Mouse (Mus musculus) inflammation-experienced regulatory T-cells, adult 6 months (primary cell): ENCODE measurements around the gene Synj2. TPM values are rescaled to one million over a fixed set of nuclear protein-coding genes. Genes with fewer than 3 reads are reported as not detected.
A peak's percentile ranks its signal among the peaks of the same experiment; 100 is the strongest.

Experiments used
- ATAC-seq: one replicate; pipeline ENCODE4 v1.8.0; 2017
- polyA plus RNA-seq, 3 experiments: library from polyadenylated mRNA; unstranded; fragments of 100-300 nt; shearing (Covaris generic); gene quantifications; one replicate each; pipeline ENCODE4 v1.2.1; 2017

Gene Synj2
- 10 to 100 TPM; 11.8 to 16.8 (median 16.3) TPM for polyA plus RNA-seq

DNA sequence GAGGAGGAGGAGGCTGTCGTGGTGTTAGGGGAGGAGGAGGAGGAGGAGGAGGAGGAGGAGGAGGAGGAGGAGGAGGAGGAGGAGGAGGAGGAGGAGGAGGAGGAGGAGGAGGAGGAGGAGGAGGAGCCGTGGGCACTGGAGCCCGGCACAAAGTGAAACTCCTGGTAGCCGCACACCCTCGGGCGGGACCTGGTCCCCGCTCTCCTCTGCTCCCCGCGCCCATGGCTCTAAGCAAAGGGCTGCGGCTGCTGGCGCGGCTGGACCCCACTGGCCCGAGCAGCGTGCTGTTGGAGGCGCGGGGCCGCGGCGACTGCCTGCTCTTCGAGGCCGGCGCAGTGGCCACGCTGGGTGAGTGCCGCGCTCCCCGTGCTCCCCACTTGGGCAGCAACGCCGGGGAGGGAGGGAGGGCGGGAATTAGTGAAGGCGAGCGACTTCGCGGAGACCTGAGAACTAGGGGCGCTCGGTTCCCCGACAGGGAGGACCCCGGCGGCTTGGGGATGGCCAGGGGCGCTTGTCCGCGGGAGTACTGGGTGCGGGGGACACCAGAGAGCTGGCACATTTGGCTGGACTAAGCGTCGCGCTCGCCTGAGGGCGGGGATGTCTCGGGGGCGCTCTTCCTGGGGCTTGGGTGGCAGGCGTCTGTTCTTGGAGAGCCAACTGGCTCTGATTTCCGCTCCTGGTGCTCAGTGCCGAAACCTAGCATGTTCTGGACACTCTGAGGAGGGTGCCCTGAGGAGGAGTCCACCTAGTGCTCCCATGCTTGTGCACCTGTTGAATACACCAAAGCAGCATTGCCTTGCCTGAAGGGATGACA lies at the start of gene Synj2:
Gene Synj2, plus strand, starts transcription at position 51 of the 814 bp plus-strand sequence.
- peak; percentile 63 for ATAC-seq

GRCm38 (mm10) chr17:5891933-5892683 lies 49.0 kb upstream of the Synj2 start:
- ATAC-seq, result no peak

DNA sequence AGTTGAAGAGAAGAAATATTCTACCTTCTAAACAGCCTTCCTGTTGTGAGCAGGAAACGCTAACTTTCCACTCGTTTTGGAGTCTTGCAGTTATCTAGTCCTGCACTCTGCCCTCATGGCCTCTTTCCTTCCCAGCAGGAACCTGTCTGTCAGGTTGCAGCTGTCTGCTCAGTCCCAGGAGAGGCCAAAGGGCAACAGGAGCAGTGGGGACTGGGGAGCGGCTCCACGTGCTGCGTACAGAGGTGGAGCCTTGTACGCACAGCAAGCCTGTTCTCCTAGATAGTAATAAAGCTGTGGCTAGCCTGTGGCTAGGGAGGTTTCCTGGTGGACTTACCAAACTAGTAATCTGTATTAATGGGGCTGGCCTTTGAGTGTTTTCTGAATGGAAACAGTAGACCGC lies 48.0 kb upstream of the Synj2 start:
- ATAC-seq, result no peak

- ATAC-seq, result no peak
Observed at GRCm38 (mm10) chr17:5893574-5894148, 47.4 kb upstream of the Synj2 start.

- no peak for ATAC-seq
Observed at GRCm38 (mm10) chr17:5896066-5896465, 45.0 kb upstream of the Synj2 start.

GRCm38 (mm10) chr17:5896607-5897006 lies 44.5 kb upstream of the Synj2 start:
- no peak for ATAC-seq

- no peak for ATAC-seq
Observed at GRCm38 (mm10) chr17:5897326-5898200, 43.5 kb upstream of the Synj2 start.

GRCm38 (mm10) chr17:5899251-5899650 lies 41.8 kb upstream of the Synj2 start:
- ATAC-seq, result no peak

- no peak for ATAC-seq
Observed at GRCm38 (mm10) chr17:5901381-5901780, 39.7 kb upstream of the Synj2 start.

- ATAC-seq, result no peak
Observed at GRCm38 (mm10) chr17:5903630-5904301, 37.3 kb upstream of the Synj2 start.

DNA sequence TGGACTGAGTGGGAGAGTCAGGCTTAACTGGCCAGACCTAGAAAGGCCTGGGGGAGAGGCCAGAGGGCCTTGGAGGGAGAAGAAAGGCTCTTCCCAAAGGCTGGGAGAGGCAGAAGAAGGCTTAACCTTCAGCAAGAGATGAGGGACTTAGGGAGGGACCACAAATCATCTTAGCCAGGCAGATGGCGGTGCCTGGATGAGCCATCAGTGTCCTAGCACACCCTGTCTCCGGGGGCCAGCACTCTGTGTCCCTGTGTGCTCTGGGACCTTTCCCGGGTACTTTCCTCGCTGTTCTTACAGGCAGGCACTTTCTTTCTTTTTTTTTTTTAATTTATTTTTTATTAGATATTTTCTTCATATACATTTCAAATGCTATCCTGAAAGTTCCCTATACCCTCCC lies 31.4 kb upstream of the Synj2 start:
- ATAC-seq, result no peak

GRCm38 (mm10) chr17:5911591-5911990 lies 29.5 kb upstream of the Synj2 start:
- ATAC-seq, result no peak

- no peak for ATAC-seq
Observed at GRCm38 (mm10) chr17:5912797-5913196, 28.3 kb upstream of the Synj2 start.

- ATAC-seq, result no peak
Observed at GRCm38 (mm10) chr17:5914217-5914616, 26.9 kb upstream of the Synj2 start.

DNA sequence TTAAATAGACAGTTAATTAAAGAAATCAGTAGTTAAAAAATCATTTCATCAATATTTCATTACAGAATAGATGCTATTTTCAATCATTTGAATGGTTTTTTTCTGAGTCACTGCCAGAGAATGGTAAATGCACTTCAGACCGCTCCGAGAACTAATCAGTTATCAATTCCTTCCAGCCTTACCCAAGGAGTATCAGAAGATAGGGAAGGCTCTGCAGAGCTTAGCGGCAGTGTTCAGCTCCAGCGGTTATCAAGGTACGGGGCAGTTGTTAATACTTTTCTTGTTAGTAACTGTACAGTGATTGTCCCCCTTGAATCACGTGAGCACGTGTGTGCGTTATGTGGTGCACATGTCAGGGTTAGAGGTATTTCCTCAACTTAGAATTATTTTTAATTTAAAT lies 19.1 kb upstream of the Synj2 start:
- ATAC-seq, result no peak

DNA sequence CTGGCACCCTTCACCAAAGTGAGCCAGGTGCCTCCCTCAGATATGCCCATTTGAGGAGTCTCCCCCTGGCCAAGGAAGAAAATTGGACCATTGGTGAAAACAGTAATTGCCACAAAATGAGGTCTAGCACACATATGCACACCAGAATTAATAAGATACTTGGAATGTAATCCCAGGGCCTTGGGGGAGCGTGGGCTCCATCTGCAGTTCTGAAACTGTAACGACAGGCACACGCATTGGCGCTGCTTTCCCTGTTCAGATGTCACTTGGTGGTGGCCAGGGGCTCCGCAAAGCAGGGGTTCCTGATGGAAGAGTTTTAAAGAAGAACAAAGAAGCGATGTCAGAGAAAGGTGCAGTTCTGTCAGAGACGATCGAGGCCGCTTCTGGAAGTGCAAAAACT lies 17.8 kb upstream of the Synj2 start:
- ATAC-seq, result no peak

- no peak for ATAC-seq
Observed at GRCm38 (mm10) chr17:5924238-5924637, 16.8 kb upstream of the Synj2 start.

- ATAC-seq, result no peak
Observed at GRCm38 (mm10) chr17:5926710-5927109, 14.4 kb upstream of the Synj2 start.

DNA sequence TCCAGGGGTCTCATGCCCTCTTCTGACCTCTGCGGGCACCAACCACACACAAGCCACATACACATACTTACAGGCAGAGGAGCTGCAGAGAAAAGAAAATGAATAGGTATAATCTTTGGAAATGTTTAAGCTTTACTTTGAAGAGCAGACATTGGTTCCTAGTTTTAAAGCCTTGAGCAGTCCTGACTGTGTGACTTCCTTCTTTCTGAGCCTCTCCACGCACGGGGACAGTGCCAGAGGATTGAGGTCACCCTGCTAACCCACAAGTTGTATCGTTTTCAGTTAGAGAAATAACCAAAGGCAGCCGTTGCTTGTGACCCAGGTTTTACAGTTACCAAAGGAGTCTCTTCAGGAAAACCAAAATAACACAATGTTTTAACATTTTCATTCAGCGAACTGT lies 12.0 kb upstream of the Synj2 start:
- no peak for ATAC-seq

- no peak for ATAC-seq
Observed at GRCm38 (mm10) chr17:5932161-5932560, 8.9 kb upstream of the Synj2 start.

DNA sequence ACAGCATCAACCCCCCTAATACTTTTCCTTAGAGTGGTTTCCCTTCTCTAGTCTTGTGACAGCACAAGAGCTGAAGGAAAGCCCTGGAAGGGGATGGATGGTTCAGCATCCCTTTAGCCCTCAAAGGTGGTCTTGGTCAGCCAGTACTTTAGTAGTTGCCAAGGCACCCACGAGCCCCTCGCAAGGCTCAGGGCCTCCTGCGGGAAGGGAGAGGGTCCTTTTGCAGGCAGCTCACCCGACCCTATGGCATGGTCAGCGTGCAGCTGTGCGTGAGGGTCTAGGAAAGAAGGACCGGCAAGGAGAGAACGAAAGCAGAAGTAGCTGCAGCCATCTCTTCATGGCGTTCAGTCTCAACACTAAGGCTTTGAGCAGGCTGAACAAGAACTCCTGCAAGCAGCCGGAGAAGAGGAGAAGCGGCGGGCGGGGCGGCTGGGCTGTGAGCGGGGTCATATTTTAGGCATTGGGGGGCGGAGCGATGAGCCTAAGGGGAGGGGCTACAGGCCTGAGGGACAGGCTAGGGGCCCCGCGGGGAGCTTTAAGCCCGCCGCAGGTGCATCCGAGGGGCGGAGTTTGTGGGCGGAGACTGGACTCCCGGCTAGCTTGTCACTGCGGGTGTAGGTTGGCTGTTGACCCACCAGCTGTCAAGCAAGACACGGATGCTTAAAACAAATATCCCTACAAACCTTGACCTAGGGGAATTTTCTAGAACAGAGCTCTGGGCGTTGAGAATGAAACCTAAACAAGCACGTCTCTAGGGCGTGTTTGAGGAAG lies 6.3 kb upstream of the Synj2 start:
- peak; percentile 81 for ATAC-seq
